Comparison of ENCODE assay signal across 8 mouse cellular contexts in the genomic region with DNA sequence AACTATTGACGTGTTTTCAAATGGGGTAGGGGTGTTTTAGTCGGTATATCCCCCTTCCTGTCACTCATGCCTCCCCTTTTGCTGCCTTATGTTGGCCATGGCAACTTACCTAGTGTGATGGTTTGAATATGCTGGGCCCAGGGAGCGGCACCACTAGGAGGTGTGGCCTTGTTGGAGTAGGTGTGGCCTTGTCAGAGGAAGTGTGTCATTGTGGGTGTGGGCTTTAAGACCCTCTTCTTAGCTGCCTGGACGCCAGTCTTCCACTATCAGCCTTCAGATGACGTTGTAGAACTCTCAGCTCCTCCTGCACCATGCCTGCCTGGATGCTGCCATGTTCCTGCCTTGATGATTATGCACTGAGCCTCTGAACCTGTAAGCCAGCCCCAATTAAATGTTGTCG. TPM values are rescaled to one million over a fixed set of nuclear protein-coding genes. Genes with fewer than 3 reads are reported as not detected.
DNase-seq lines count a peak whose midpoint lies in the region; ATAC-seq lines count a peak whose summit lies in the region.

A gene (minus strand): TSS at position 162 of the 400 bp plus-strand sequence.

- H3K4me2 ChIP-seq in forebrain, embryonic 12.5 days: no peak within 1 kb of the TSS
- H3K4me2 ChIP-seq in liver, embryonic 12.5 days: no peak within 1 kb of the TSS

- peaks cover 3% of the 10 kb centered on the region; the same call in 1 of the 2 replicates for H3K27me3 ChIP-seq in forebrain, embryonic 12.5 days
- 0 out of 2 replicates have a peak, but pooled peaks cover 3% of the 10 kb centered on the region for H3K27me3 ChIP-seq in hindbrain, embryonic 10.5 days (ENCODE audit: insufficient read depth, poor library complexity, severe bottlenecking)
- H3K27me3 ChIP-seq in liver, embryonic 12.5 days (replicated peaks): 0 out of 2 replicates have a peak, but pooled peaks cover 5% of the 10 kb centered on the region

- no peak within 1 kb of the TSS for H3K27ac ChIP-seq in forebrain, embryonic 12.5 days
- no peak within 1 kb of the TSS for H3K27ac ChIP-seq in hindbrain, embryonic 10.5 days
- no peak within 1 kb of the TSS for H3K27ac ChIP-seq in liver, embryonic 12.5 days

- no peak for DNase-seq in thymus, postnatal 0 days (ENCODE audit: low spot score)
- no peak for DNase-seq in thymus, postnatal 4 days
- DNase-seq in hindbrain, embryonic 10.5 days (ENCODE audit: low spot score): no peak
- no peak for DNase-seq in right cerebral cortex, postnatal 4 days
- DNase-seq in cerebellum, postnatal 10 days: no peak
- DNase-seq in spleen, postnatal 10 days (ENCODE audit: low spot score in 2 of 2): no peak

- no peak within 1 kb of the TSS for H3K4me3 ChIP-seq in forebrain, embryonic 12.5 days (replicated peaks)
- H3K4me3 ChIP-seq in hindbrain, embryonic 10.5 days: no peak within 1 kb of the TSS
- H3K4me3 ChIP-seq in liver, embryonic 12.5 days: no peak within 1 kb of the TSS

- no peak for ATAC-seq in forebrain, embryonic 12.5 days (ENCODE audit: low FRiP score)
- no peak for ATAC-seq in liver, embryonic 12.5 days

- WGBS in forebrain, embryonic 12.5 days: 63% methylated on average over 6 of the region's 6 CpGs
- WGBS in hindbrain, embryonic 10.5 days: 71% methylated on average over 6 of the region's 6 CpGs
- 49% methylated on average over 6 of the region's 6 CpGs for WGBS in liver, embryonic 12.5 days (ENCODE audit: insufficient replicate concordance)

- H3K36me3 ChIP-seq in forebrain, embryonic 12.5 days (replicated peaks): no peaks in the 10 kb centered on the region
- no peaks in the 10 kb centered on the region for H3K36me3 ChIP-seq in hindbrain, embryonic 10.5 days
- H3K36me3 ChIP-seq in liver, embryonic 12.5 days: no peaks in the 10 kb centered on the region

- no peaks in the 10 kb centered on the region; the same call in 1 of the 2 replicates for H3K4me1 ChIP-seq in forebrain, embryonic 12.5 days
- peaks cover 11% of the 10 kb centered on the region for H3K4me1 ChIP-seq in hindbrain, embryonic 10.5 days (replicated peaks)
- H3K4me1 ChIP-seq in liver, embryonic 12.5 days: peaks cover 16% of the 10 kb centered on the region

- no peak within 1 kb of the TSS for H3K9ac ChIP-seq in forebrain, embryonic 12.5 days
- no peak within 1 kb of the TSS for H3K9ac ChIP-seq in liver, embryonic 12.5 days

- no peaks in the 10 kb centered on the region for H3K9me3 ChIP-seq in forebrain, embryonic 12.5 days
- H3K9me3 ChIP-seq in hindbrain, embryonic 10.5 days: no peaks in the 10 kb centered on the region
- H3K9me3 ChIP-seq in liver, embryonic 12.5 days (replicated peaks): no peaks in the 10 kb centered on the region

RNA-seq across cellular contexts. Expression of the gene that starts here (rescaled TPM):
- 26.5 and 29.3 TPM in 2 replicates for polyA plus RNA-seq in thymus, postnatal 0 days (2015; fragmentation: Nextera tagmentation; extraction: Ambion mirVana)
- polyA plus RNA-seq in forebrain, embryonic 12.5 days (2016; fragmentation: Nextera tagmentation; extraction: Ambion mirVana): 40.9 and 43.1 TPM in 2 replicates
- 39.3 and 39.6 TPM in 2 replicates for polyA plus RNA-seq in hindbrain, embryonic 10.5 days (2016; fragmentation: Nextera tagmentation; extraction: Ambion mirVana)
- 14.3 and 15.9 TPM in 2 replicates for polyA plus RNA-seq in liver, embryonic 12.5 days (2016; fragmentation: Nextera tagmentation; extraction: Ambion mirVana)
